Mouse (Mus musculus): ENCODE measurements at regions not wholly inside any gene's neighbourhood (a gene's known extent, or its start where the extent isn't known, plus 50 kb on each side); places are given as distances from the start of the nearest gene placed in this dataset.

GRCm38 (mm10) chr11:18041589-18041988 lies 87.9 kb upstream of the Etaa1 start:
- no peak for DNase-seq (ENCODE audit: low spot score in 2 of 2)

DNA sequence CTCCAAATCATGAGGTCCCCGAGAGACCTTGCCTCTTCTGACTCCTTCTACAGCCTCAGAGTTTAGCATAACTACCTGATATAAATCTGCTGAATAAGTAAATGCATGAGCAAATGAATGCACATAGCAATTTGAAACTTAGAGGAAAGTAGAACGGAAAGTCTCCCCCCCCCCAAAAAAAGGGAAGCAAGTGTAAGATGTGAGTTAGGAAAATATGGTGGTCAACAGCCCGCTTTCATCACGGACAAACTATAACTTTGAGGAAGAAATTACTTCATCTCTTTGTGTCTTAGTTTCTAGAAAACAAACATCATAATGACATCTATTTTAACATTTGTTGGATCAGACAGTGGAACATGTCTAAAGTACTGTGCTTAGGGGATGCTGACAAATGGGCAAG lies 77.4 kb upstream of the Etaa1 start:
- DNase-seq (ENCODE audit: low spot score in 2 of 2): no peak

DNA sequence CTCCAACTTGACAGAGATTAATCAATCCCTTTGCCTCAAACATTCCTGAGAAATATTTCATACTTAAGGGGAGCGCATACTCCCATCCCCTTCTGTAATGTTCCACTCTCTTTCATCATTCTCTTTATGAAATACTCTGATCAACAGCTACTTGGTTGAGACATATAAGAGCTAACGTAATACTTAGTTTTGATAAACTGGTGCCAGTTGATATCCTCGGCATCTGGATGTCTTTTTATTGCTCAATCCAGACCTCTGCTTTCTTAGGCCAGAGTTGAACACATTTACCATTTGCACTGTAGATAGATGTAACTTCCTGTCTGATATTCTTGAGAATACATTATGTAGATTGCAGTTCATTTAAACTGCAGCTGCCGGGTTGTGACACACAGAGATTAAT lies 68.4 kb upstream of the Etaa1 start:
- DNase-seq (ENCODE audit: low spot score in 2 of 2): no peak

DNA sequence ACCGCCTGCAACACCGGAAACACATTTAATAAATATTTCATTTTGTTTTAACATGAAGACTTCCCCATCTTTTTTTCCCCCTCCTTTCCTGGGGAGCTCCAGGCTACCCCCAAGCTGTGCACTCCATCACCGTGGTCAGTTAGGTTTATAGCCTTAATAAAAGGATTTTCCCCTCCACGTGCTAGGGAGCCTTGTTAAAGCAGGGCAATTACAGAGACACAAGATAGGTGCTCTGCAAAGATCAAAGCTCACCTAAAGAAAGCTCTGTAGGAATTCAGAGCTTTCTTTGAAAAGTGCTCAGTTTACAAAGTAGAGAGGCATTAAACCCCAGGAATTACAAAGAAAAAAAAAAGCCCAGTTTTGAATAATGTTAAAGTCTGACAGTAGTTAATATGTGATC lies 61.6 kb upstream of the Etaa1 start:
- DNase-seq (ENCODE audit: low spot score in 2 of 2): no peak

GRCm38 (mm10) chr11:18014610-18015009 lies 60.9 kb upstream of the Etaa1 start:
- DNase-seq (ENCODE audit: low spot score in 2 of 2): no peak

- no peak for DNase-seq (ENCODE audit: low spot score in 2 of 2)
These were observed 58.4 kb upstream of the Etaa1 start for GRCm38 (mm10) chr11:18012085-18012484.

GRCm38 (mm10) chr11:18011101-18011733 lies 57.5 kb upstream of the Etaa1 start:
- DNase-seq (ENCODE audit: low spot score in 2 of 2): no peak

DNA sequence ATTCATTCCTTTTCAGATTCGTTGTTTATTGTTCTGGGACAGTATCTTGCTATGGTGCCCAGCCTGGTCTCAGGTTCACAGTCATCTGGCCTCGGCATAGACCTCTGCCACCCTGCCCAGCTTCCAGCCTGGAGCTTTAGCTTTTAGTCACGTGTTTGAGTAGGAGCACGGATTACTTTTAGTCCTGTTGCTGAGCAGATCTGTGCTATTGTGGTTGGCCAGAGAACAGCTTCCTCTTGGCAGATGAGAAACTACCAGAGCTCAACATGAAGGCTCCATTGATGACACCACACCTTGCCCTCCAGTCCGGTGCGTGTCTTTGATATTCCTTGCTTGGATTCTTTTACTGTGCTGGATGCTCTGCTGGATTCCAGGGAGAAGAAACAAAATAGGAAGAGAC lies 54.5 kb upstream of the Etaa1 start:
- DNase-seq (ENCODE audit: low spot score in 2 of 2): no peak
